Mouse (Mus musculus): ENCODE measurements at regions not wholly inside any gene's neighbourhood (a gene's known extent, or its start where the extent isn't known, plus 50 kb on each side); places are given as distances from the start of the nearest gene placed in this dataset.
"Not testable (repeated sequence)": the region's sequence is repeated elsewhere in the genome, so short reads cannot be mapped to it uniquely, and the experiment has no call there.

DNA sequence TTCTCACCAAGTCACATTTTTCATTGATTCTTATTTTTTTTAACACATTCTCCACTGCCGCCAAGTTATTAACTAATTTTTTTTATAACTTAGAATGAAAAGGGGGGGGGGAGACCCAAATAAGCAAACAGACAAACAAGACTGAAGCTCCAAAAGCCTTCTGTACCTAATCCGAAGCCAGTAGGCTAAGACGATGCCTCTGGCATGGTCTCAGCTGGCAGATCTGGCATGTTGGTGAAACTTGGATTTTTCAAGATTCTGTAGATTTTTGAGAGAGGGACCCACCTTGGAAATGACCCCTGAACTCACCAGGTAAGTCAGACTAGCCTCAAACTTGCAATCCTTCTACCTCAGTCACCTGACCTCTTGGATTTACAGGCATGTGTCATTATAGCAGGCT, 208.7 kb downstream of the Cd47 start:
- no peak for DNase-seq (ENCODE audit: low read depth, low spot score)

- no peak for DNase-seq (ENCODE audit: low read depth, low spot score)
These were observed 209.2 kb downstream of the Cd47 start for GRCm38 (mm10) chr16:50009542-50009941.

GRCm38 (mm10) chr16:50010074-50010473, 209.7 kb downstream of the Cd47 start:
- DNase-seq (ENCODE audit: low read depth, low spot score) = no peak

DNA sequence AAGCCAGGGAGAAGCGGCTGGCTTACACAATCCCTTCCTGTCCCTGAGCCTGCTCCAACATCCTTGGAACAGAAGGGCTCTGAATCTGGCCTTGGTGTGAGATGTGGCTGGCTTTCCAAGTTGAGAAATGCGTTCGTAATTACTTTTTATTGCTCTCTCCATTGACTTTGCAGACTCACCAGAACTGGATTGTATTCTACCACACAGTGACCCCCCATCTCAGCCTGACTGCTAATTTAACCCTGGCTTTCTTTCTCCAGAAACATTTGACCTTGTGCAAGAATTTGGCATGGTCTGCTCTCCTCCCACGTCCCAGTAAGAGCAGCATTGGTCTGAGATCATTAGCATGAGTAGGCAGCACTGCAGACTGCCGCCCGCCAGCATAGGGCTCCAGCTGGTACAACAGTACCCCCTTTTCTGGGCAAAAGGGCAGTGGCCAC, 210.2 kb downstream of the Cd47 start:
- DNase-seq (ENCODE audit: low read depth, low spot score) = peak; percentile 67

DNA sequence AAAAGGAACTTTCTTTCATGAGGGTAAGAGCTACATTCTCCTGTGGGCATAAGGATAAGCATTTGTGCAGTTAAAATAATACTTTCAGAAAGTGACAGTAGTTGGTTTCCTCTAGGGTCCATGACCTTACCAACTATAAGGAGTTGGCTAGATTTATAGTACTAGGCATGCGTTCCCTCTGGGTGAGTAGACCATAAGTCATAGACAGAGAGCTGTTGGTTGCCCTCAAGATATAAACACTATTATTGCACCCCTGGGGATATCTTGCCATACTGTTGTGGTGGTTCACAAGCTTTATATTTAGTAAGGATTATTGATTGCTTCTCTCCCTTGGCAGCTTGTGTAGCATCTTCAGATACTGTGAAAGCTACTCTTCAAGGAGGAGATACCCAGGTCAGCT, 223.6 kb downstream of the Cd47 start:
- DNase-seq (ENCODE audit: low read depth, low spot score) = no peak

DNA sequence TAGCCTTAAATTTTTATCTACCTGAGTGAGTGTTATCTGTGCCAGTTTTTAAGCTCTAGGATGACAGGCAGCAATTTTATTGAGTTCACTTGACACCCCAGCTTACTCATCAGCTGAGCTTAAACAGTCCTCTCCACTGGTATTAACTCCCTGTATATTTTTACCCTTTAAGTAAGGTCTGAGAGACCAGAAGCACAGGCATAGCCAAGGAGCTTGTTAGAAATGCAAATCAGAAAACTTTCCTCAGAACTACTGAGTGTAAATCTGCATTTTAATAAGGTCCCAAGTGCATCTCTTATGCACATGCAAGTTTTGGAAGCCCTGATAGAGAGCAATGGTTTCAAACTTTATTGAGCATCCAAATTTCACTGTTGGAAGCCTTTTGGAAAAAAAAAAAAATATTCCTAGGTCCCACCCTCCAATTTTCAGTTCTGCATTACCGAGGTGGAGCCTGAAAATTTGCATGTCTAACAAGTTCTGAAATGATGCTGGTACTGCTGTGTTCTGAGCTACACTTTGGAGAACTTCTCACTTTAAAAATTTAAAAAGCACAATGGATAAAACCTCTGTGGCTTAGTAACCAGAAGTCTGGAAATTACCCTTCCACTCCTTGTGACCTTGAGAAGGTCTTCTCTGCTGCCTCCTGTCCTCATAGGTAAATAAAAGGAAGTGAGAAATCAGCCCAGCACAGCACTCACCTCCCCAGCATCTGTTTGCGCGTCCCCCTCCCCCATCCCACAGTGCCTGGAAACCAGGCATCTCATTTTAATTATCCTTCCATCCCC, 226.0 kb downstream of the Cd47 start:
- DNase-seq (ENCODE audit: low read depth, low spot score) = no peak

DNA sequence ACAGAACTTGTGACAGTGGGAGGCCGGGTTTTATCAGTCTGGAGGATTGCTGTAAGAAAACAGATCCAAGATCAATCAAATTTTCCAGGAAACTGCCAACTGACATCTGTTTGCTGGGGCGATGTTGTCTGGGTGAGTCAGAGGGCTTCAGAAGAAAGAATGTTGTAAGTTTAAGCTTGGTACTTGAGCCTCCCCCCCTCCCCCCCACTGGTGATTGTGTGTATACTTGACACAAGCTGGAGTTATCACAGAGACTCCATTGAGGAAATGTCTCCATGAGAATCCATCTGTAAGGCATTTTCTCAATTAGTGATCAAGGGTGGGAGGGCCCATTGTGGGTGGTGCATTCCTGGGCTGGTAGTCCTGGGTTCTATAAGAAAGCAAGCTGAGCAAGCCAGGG, 226.9 kb downstream of the Cd47 start:
- no peak for DNase-seq (ENCODE audit: low read depth, low spot score)

DNA sequence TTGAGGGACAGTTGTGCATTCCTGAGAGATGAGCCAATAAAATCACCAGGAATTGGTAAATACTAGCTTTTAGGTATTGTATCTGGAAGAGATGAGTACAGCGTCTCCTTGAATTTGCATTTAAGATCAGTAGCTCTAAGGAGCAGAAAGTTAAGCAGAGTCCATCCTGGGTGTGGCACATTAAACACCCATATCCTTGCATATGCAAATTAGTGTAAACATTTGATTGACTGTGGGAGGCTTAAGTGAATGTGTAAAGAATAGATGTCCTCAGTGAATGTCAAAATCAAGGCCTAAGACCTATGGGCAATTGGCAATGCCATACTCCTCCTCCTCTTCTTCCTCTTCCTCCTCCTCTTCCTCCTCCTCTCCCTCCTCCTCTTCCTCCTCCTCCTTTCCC, 229.4 kb downstream of the Cd47 start:
- DNase-seq (ENCODE audit: low read depth, low spot score) = no peak

GRCm38 (mm10) chr16:50030355-50030754, 230.0 kb downstream of the Cd47 start:
- DNase-seq (ENCODE audit: low read depth, low spot score) = not testable (repeated sequence)

- no peak for DNase-seq (ENCODE audit: low read depth, low spot score)
These were observed 230.6 kb downstream of the Cd47 start for GRCm38 (mm10) chr16:50030905-50031369.

DNA sequence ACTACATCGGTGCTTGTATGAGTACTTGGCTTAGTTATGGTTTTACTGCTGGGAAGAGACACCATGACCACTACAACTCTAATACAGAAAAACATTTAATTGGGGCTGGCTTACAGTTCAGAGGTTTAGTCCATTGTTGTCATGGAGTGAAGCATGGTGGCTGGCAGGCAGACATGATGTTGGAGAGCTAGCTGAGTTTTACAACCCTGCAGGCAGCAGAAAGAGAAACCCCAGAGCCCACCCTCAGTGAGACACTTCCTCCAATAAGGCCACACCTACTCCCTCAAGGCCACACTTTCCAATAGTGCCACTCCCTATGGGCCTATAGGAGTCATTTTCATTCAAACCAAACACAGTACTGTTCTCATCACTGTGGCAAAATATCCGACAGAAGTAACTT, 232.5 kb downstream of the Cd47 start:
- no peak for DNase-seq (ENCODE audit: low read depth, low spot score)

GRCm38 (mm10) chr16:50036296-50036734, 236.0 kb downstream of the Cd47 start:
- no peak for DNase-seq (ENCODE audit: low read depth, low spot score)

DNA sequence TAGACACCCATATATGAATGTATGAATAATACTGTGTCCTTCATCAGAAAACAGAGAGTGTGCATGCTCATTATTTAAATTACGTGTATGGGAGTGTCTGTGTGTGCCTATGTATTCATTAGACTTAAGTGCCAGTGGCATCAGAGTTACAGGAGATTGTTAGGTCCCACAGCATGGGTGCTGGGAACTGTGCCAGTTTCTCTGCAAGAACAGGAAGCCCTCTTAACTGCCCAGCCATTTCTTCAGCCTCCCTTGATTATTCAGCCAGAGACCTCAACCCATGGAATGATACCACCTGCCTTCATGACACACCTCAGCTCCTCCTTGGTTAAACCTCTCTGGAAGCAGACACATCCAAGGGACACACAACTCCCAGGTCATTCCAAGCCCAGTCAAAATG, 243.8 kb downstream of the Cd47 start:
- no peak for DNase-seq (ENCODE audit: low read depth, low spot score)

GRCm38 (mm10) chr16:50045552-50046547, 245.5 kb downstream of the Cd47 start:
- DNase-seq (ENCODE audit: low read depth, low spot score) = peak; percentile 10

- no peak for DNase-seq (ENCODE audit: low read depth, low spot score)
These were observed 263.2 kb downstream of the Cd47 start for GRCm38 (mm10) chr16:50063540-50063939.

DNA sequence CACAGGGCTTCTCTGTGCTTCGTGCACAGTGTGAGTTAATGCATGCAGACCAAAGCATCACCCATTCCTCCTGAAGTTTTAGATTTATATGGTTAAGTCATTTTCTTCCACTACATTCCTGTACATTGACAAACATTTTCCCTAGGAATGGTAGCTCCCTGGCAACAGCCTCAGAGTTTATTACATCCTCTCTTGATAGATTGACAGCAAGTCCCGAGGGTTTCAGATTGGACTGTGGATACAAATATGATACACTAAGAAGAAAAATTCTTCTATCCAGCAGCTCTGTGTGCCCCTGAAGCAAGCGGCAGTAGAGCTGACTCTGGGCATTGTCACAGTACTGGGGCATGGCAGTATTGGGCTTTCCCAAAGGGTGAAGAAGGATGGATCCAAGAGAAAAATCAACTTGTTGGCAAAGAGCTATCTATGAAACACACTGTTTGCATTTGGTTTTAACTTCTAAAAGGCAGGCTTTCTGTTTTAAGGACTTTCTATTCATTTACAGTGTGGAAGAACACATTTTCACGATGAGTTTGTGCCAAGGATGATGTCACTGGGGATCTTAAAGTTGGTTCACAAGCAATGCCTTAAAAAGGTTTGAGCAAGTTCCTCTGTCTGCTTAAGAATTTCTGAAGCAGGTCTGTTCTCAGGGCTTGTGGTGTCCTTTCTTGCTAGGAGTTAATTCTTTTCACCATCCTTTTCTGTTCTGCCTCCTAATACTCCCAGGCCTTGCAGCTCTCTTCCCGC, 265.2 kb downstream of the Cd47 start:
- DNase-seq (ENCODE audit: low read depth, low spot score) = no peak

GRCm38 (mm10) chr16:50069033-50069432, 268.7 kb downstream of the Cd47 start:
- DNase-seq (ENCODE audit: low read depth, low spot score) = no peak

- no peak for DNase-seq (ENCODE audit: low read depth, low spot score)
These were observed 270.4 kb downstream of the Cd47 start for GRCm38 (mm10) chr16:50070728-50071127.

GRCm38 (mm10) chr16:50072853-50073360, 272.6 kb downstream of the Cd47 start:
- DNase-seq (ENCODE audit: low read depth, low spot score) = no peak

DNA sequence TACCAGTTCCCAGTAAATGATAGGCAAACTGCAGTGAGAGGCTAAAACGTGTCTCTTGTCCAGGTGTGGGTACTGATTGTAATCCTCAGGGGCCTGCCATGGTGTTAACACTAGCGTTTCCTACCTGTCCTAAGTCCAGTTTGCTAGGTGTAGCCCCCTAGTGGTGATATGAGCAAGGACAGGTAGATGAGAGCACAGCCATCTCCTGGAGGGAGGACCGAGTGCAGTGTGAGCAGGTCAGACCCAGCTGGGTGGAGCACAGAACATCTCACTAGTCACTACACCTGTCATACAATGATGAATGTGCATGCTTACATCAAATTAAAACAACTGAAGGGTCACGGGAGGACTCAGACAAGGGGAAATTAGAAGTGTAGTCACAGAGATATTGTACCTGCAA, 273.6 kb downstream of the Cd47 start:
- DNase-seq (ENCODE audit: low read depth, low spot score) = no peak

DNA sequence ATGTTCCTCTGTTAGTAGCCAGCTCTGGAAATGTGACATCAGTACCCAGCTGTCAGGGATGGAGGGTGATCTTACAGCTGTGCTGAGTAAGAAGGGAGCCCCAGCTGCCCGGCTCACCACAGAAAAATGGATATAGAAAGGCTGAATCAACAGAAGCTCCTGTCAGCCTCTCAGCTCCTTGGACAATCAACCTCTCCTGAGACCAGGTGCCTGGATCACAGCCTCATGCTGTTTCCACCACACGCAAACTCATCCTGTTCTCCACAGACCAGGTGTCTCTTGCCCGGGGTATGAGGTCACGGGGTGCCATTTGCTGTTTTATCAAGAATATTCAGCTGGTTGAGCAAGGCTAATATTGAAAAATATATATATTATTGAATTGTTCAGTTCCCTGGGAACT, 275.3 kb downstream of the Cd47 start:
- DNase-seq (ENCODE audit: low read depth, low spot score) = no peak

All from skeletal muscle tissue, adult 2 months (tissue).